Mouse (Mus musculus): ENCODE measurements at regions not wholly inside any gene's neighbourhood (a gene's known extent, or its start where the extent isn't known, plus 50 kb on each side); places are given as distances from the start of the nearest gene placed in this dataset.

DNA sequence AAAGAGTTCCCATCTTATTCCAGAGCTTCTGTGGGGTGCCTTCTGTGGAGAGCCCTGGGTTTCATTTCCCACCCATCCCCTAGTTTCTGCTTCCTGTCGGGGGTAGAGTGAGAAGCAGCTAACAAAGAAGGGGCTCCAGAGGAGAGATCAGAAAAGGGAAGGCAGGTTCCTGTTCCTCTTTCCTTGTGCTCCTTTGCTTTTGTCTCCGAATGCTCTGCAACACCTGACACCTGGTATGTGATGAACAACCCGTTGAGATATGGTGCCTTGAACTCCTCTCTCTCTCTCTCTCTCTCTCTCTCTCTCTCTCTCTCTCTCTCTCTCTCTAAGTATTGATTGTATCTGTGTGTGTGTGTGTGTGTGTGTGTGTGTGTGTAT lies 99.5 kb downstream of the Tomm20 start:
- DNase-seq, result no peak
- TF ChIP-seq CTCF (IDR thresholded peaks at IDR 0.05), result no peak
- TF ChIP-seq EP300 (IDR thresholded peaks at IDR 0.05; ENCODE audit: insufficient read depth, low read depth, low read length), result no peak
- TF ChIP-seq POLR2A (IDR thresholded peaks at IDR 0.05; ENCODE audit: insufficient read depth, low read depth, low read length), result no peak
- Histone ChIP-seq H3K27me3 (ENCODE audit: control insufficient read depth, insufficient read depth, low read length) (no peaks in the 10 kb centered on the region), H3K79me2 (replicated peaks; ENCODE audit: control insufficient read depth, insufficient read depth, low read length) (no peaks in the 10 kb centered on the region), H3K9ac (ENCODE audit: low read depth, low read length) (no peak overlapping the region), H3K4me1 (ENCODE audit: control insufficient read depth, insufficient read depth, low read length) (peaks cover 30% of the 10 kb centered on the region), H3K4me3 (no peak overlapping the region), H3K27ac (no peak overlapping the region; the same call in 1 of the 2 replicates), H3K36me3 (ENCODE audit: control insufficient read depth, insufficient read depth, low read length) (no peaks in the 10 kb centered on the region)
- 61% methylated on average over 3 of the region's 3 CpGs for WGBS
- intact Hi-C loops (cut with DNase I), result no loop called here

DNA sequence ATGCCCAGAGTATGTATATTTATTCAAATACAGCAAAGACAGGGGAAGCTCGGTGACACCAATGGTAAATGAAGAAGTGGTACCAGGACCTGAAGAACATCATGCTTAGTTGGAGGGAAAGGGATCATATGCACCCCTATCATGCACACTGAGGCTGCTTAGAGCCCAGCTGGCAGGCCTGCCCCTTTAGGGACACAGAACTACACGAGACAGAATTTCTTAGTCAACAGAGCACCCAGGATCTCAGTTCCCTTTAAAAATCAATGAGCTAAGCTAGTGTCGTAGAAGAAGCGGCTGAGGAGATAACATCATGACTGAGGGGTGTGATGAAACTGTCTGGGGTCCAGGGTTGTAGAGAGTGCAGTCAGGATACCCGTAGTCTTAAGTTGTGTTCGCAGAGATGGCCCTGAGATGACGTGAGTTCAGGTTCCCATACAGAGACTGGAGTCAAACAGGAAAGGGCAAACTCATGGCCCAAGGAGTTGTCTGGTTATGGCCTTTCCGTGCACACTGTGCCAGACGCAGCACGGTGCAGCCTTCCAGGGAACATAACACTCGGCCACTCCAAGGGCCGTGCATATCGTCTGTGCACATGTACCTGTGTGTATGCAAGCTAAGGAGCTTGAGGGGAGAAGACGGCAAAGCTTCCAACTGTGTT lies 100.0 kb downstream of the Tomm20 start:
- Histone ChIP-seq H3K4me3 (no peak overlapping the region), H3K9ac (ENCODE audit: low read depth, low read length) (no peak overlapping the region), H3K27ac (no peak overlapping the region; the same call in 1 of the 2 replicates), H3K36me3 (ENCODE audit: control insufficient read depth, insufficient read depth, low read length) (no peaks in the 10 kb centered on the region), H3K79me2 (replicated peaks; ENCODE audit: control insufficient read depth, insufficient read depth, low read length) (no peaks in the 10 kb centered on the region), H3K4me1 (ENCODE audit: control insufficient read depth, insufficient read depth, low read length) (peaks cover 30% of the 10 kb centered on the region), H3K27me3 (ENCODE audit: control insufficient read depth, insufficient read depth, low read length) (no peaks in the 10 kb centered on the region)
- no peak for DNase-seq
- 86% methylated on average over 14 of the region's 14 CpGs for WGBS
- TF ChIP-seq CTCF (IDR thresholded peaks at IDR 0.05) (no peak), POLR2A (IDR thresholded peaks at IDR 0.05; ENCODE audit: insufficient read depth, low read depth, low read length) (no peak), EP300 (IDR thresholded peaks at IDR 0.05; ENCODE audit: insufficient read depth, low read depth, low read length) (no peak)
- intact Hi-C loops (cut with DNase I), result no loop called here

DNA sequence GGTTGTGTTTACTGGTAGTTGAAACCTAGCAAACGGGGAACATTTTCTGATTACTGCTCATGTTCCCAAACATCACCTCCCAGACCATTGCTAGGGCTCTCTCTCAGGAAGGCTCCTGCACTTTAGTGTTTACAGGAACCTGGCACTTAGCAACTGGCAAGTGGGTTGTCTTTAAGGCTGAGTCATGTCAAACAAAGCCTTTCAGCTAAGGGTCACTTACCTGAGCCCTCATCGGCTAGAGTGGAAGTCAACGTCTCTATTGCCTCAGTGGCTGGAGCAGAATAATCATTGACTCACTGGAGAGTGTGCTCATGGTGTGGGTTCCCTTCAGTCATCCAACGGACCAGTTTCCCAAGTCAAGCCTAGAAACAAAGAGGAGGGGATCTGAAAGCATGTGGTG lies 101.0 kb downstream of the Tomm20 start:
- TF ChIP-seq POLR2A (IDR thresholded peaks at IDR 0.05; ENCODE audit: insufficient read depth, low read depth, low read length) (no peak), EP300 (IDR thresholded peaks at IDR 0.05; ENCODE audit: insufficient read depth, low read depth, low read length) (no peak), CTCF (IDR thresholded peaks at IDR 0.05) (no peak)
- Histone ChIP-seq H3K36me3 (ENCODE audit: control insufficient read depth, insufficient read depth, low read length) (peaks cover 2% of the 10 kb centered on the region), H3K4me1 (ENCODE audit: control insufficient read depth, insufficient read depth, low read length) (peaks cover 24% of the 10 kb centered on the region), H3K27ac (no peak overlapping the region), H3K4me3 (no peak overlapping the region), H3K79me2 (replicated peaks; ENCODE audit: control insufficient read depth, insufficient read depth, low read length) (no peaks in the 10 kb centered on the region), H3K27me3 (ENCODE audit: control insufficient read depth, insufficient read depth, low read length) (no peaks in the 10 kb centered on the region), H3K9ac (ENCODE audit: low read depth, low read length) (no peak overlapping the region)
- no peak for DNase-seq
- WGBS, result 85% methylated on average over 4 of the region's 4 CpGs
- intact Hi-C loops (cut with DNase I), result loop anchor here (5.0 kb wide), 1 partner anchor 38 kb away; no protein-coding TSS in a partner anchor

DNA sequence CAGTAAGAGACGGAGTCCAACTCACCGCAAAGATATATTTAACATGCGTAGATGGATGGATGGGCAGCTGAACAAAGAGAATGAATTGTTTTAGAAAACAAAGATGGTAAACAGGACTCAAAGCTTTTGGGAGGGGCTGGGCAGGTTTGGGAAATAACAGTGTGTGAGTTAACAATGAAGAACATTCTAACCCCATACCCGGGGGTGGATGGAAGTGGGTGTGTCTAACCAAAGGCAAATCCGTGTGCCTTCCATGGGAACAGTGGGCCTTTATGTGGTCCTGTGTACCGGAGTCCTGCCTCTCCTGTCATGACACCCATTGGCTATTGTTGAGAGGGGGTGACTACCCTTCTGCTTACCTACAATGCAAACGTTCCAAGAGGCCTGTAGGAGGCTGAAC lies 104.5 kb downstream of the Tomm20 start:
- no peak overlapping the region for H3K4me3 ChIP-seq
- no peak for TF ChIP-seq EP300 (IDR thresholded peaks at IDR 0.05; ENCODE audit: insufficient read depth, low read depth, low read length)
- TF ChIP-seq POLR2A (IDR thresholded peaks at IDR 0.05; ENCODE audit: insufficient read depth, low read depth, low read length), result no peak
- no peak for TF ChIP-seq CTCF (IDR thresholded peaks at IDR 0.05)
- H3K9ac ChIP-seq (ENCODE audit: low read depth, low read length), result no peak overlapping the region
- intact Hi-C loops (cut with DNase I), result loop anchor here (5.0 kb wide), 1 partner anchor 41 kb away; no protein-coding TSS in a partner anchor
- H3K27ac ChIP-seq, result no peak overlapping the region
- H3K27me3 ChIP-seq (ENCODE audit: control insufficient read depth, insufficient read depth, low read length), result no peaks in the 10 kb centered on the region
- DNase-seq, result no peak
- WGBS, result 81% methylated on average over 7 of the region's 7 CpGs
- H3K36me3 ChIP-seq (ENCODE audit: control insufficient read depth, insufficient read depth, low read length), result peaks cover 5% of the 10 kb centered on the region
- H3K79me2 ChIP-seq (replicated peaks; ENCODE audit: control insufficient read depth, insufficient read depth, low read length), result no peaks in the 10 kb centered on the region
- peaks cover 19% of the 10 kb centered on the region for H3K4me1 ChIP-seq (ENCODE audit: control insufficient read depth, insufficient read depth, low read length)

DNA sequence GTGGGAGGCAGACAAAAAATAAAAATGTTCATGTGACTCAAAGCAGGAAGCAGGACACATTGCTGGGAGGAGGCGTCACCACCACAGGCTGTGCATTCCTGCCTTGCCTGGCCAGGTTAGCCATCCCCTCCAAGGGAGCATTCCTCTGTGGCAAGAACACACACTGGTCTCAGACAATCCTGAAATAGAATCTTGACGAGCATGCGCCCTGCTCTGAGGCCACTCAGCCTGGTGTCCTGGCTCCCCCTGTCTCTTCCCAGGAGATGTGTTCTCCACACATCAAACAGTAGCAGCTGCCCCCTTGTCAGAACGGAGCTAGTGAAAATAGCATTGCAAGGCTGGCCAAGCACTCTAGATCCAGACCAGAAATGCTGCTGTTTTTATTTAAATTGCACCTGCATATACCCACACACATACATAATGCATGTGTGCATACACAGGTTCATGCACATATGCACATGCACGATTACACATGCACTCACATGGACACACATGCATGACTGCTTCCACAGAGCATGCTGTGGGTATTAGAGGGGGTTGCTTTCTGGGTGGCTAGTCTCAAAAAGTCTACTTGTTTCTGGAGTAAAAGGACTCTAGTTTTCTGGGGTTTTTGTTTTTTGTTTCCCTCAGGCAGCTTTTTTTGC lies 105.8 kb downstream of the Tomm20 start:
- peak; percentile 75 to 86 for DNase-seq
- no peak overlapping the region for H3K4me3 ChIP-seq
- H3K27ac ChIP-seq, result peak overlapping the region; percentile 85
- no peaks in the 10 kb centered on the region for H3K79me2 ChIP-seq (replicated peaks; ENCODE audit: control insufficient read depth, insufficient read depth, low read length)
- TF ChIP-seq POLR2A (IDR thresholded peaks at IDR 0.05; ENCODE audit: insufficient read depth, low read depth, low read length) (peak; percentile 68), EP300 (IDR thresholded peaks at IDR 0.05; ENCODE audit: insufficient read depth, low read depth, low read length) (peak; percentile 99), CTCF (IDR thresholded peaks at IDR 0.05) (peak; percentile 82)
- no peaks in the 10 kb centered on the region for H3K27me3 ChIP-seq (ENCODE audit: control insufficient read depth, insufficient read depth, low read length)
- H3K9ac ChIP-seq (ENCODE audit: low read depth, low read length), result peak overlapping the region; percentile 1
- H3K4me1 ChIP-seq (ENCODE audit: control insufficient read depth, insufficient read depth, low read length), result peaks cover 19% of the 10 kb centered on the region
- 15% methylated on average over 5 of the region's 5 CpGs for WGBS
- intact Hi-C loops (cut with DNase I), result loop anchor here (1.0 to 5.0 kb wide), 6 partner anchors 42 to 343 kb away; no protein-coding TSS in a partner anchor
- H3K36me3 ChIP-seq (ENCODE audit: control insufficient read depth, insufficient read depth, low read length), result peaks cover 5% of the 10 kb centered on the region

Measured in heart, adult 2 months (tissue).